Mouse (Mus musculus): ENCODE measurements around the gene Mrpl54. TPM values are rescaled to one million over a fixed set of nuclear protein-coding genes. Genes with fewer than 3 reads are reported as not detected.

The Mrpl54 gene
- total and polyA plus RNA-seq, 3 experiments = 137 to 421 (median 157) TPM

GRCm38 (mm10) chr10:81301321-81301720, 34.6 kb upstream of the Mrpl54 start:
- H3K27ac ChIP-seq (ENCODE audit: control insufficient read depth, low read depth, low read length) = no peak overlapping the region
- H3K4me1 ChIP-seq (ENCODE audit: control insufficient read depth in 1 of 2, insufficient read depth in 2 of 2, low read length in 2 of 2) = peaks cover 0 to 3% of the 10 kb centered on the region in 2 experiments; a peak in 1 of 4 replicates
- DNase-seq (ENCODE audit: low read depth, low spot score) = no peak

GRCm38 (mm10) chr10:81300352-81300907, 33.7 kb upstream of the Mrpl54 start:
- Histone ChIP-seq H3K4me3 (ENCODE audit: control insufficient read depth in 1 of 2, insufficient read depth in 1 of 2, low read depth in 2 of 2, low read length in 2 of 2) (no peak overlapping the region), H3K9me3 (replicated peaks; ENCODE audit: insufficient read depth, low read length) (no peaks in the 10 kb centered on the region), H3K27ac (ENCODE audit: control insufficient read depth, low read depth, low read length) (no peak overlapping the region), H3K27me3 (ENCODE audit: control insufficient read depth in 1 of 2, insufficient read depth in 2 of 2, low read length in 2 of 2) (no peaks in the 10 kb centered on the region), H3K9ac (ENCODE audit: control insufficient read depth, low read depth, low read length, poor library complexity, severe bottlenecking) (no peak overlapping the region), H3K36me3 (ENCODE audit: control insufficient read depth in 1 of 2, insufficient read depth in 2 of 2, low read length in 2 of 2) (no peaks in the 10 kb centered on the region), H3K4me1 (ENCODE audit: control insufficient read depth in 1 of 2, insufficient read depth in 2 of 2, low read length in 2 of 2) (peaks cover 0 to 4% of the 10 kb centered on the region in 2 experiments; a peak in 1 of 4 replicates), H3K79me2 (ENCODE audit: control insufficient read depth, insufficient read depth, low read length, poor library complexity) (peaks cover 54% of the 10 kb centered on the region)
- TF ChIP-seq KAT2A (conservative IDR thresholded peaks at IDR 0.05; ENCODE audit: low read depth, low read length) (no peak), NELFE (IDR thresholded peaks at IDR 0.05; ENCODE audit: low read depth, low read length) (no peak), JUND (IDR thresholded peaks at IDR 0.05; ENCODE audit: low read depth, low read length) (no peak), TAL1 (IDR thresholded peaks at IDR 0.05; ENCODE audit: low read length) (no peak), MAX (IDR thresholded peaks at IDR 0.05; ENCODE audit: low read length) (no peak)
- no peak for DNase-seq (ENCODE audit: low read depth, low spot score)

More at GRCm38 (mm10) chr10:81301321-81301720, 34.6 kb upstream of the Mrpl54 start:
- no peak overlapping the region for H3K9ac ChIP-seq (ENCODE audit: control insufficient read depth, low read depth, low read length, poor library complexity, severe bottlenecking)
- H3K36me3 ChIP-seq (ENCODE audit: control insufficient read depth in 1 of 2, insufficient read depth in 2 of 2, low read length in 2 of 2) = no peaks in the 10 kb centered on the region
- no peaks in the 10 kb centered on the region for H3K27me3 ChIP-seq (ENCODE audit: control insufficient read depth in 1 of 2, insufficient read depth in 2 of 2, low read length in 2 of 2)
- TF ChIP-seq POLR2A (IDR thresholded peaks at IDR 0.05; ENCODE audit: control insufficient read depth in 1 of 2, insufficient read depth in 1 of 2, low read depth in 1 of 2, low read length in 2 of 2, poor library complexity in 1 of 2) (no peak), GATA1 (IDR thresholded peaks at IDR 0.05; ENCODE audit: low read depth, low read length) (no peak), NELFE (IDR thresholded peaks at IDR 0.05; ENCODE audit: low read depth, low read length) (no peak), SMC3 (IDR thresholded peaks at IDR 0.05; ENCODE audit: low read depth, low read length) (no peak), MEF2A (IDR thresholded peaks at IDR 0.05; ENCODE audit: extremely low read depth, insufficient replicate concordance, low read depth, low read length, poor library complexity, severe bottlenecking) (no peak), EP300 (IDR thresholded peaks at IDR 0.05; ENCODE audit: low read depth in 1 of 2, low read length in 2 of 2) (no peak), TBP (IDR thresholded peaks at IDR 0.05; ENCODE audit: low read depth, low read length) (no peak), USF2 (IDR thresholded peaks at IDR 0.05; ENCODE audit: borderline replicate concordance in 1 of 2, insufficient read depth in 1 of 2, low read depth in 1 of 2, low read length in 2 of 2) (no peak), RAD21 (IDR thresholded peaks at IDR 0.05; ENCODE audit: low read depth, low read length) (no peak), CHD1 (IDR thresholded peaks at IDR 0.05; ENCODE audit: low read depth, low read length) (no peak)
- H3K9me3 ChIP-seq (replicated peaks; ENCODE audit: insufficient read depth, low read length) = no peaks in the 10 kb centered on the region
- no peak overlapping the region for H3K4me3 ChIP-seq (ENCODE audit: control insufficient read depth in 1 of 2, insufficient read depth in 1 of 2, low read depth in 2 of 2, low read length in 2 of 2)
- H3K79me2 ChIP-seq (ENCODE audit: control insufficient read depth, insufficient read depth, low read length, poor library complexity) = peaks cover 45% of the 10 kb centered on the region

Data from MEL (cell line).